Mouse (Mus musculus) G1E (cell line): ENCODE results near the gene Tsc22d3.

ENCODE experiments used
- CTCF ChIP-seq: IDR thresholded peaks from 2 replicates; pipeline ENCODE4 v1.5.1; 2012; ENCODE audit warnings: low read depth, low read length, inconsistent platforms, mixed read lengths
- GATA1 ChIP-seq: IDR thresholded peaks from 2 replicates; pipeline ENCODE4 v1.6.1; 2012; ENCODE audit warnings: borderline replicate concordance, low read length, inconsistent platforms, mixed read lengths
- GATA2 ChIP-seq: IDR thresholded peaks from 2 replicates; pipeline ENCODE4 v1.6.1; 2012; ENCODE audit warnings: low read depth, low read length, inconsistent platforms, borderline replicate concordance
- POLR2AphosphoS5 ChIP-seq: IDR thresholded peaks from 2 replicates; pipeline ENCODE4 v1.6.1; 2012; ENCODE audit warnings: low read depth, low read length, inconsistent platforms; ENCODE audit not compliant: insufficient replicate concordance
- TAL1 ChIP-seq: conservative IDR thresholded peaks from 2 replicates; pipeline ENCODE4 v1.6.1; 2012; ENCODE audit warnings: low read depth, low read length, inconsistent platforms, mixed read lengths

- TF ChIP-seq CTCF (no peak), GATA1 (no peak), TAL1 (no peak), GATA2 (no peak), POLR2AphosphoS5 (no peak)
Observed at GRCm38 (mm10) chrX:140513379-140513778, 87.1 kb downstream of the Tsc22d3 start.
